Mouse (Mus musculus): Measurements from ENCODE around the gene Tfrc.

GRCm38 (mm10) chr16:32670354-32671124 lies 61.8 kb downstream of the Tfrc start:
- TF ChIP-seq CTCF (conservative IDR thresholded peaks at IDR 0.05 in 1 of 2, IDR thresholded peaks at IDR 0.05 in 1 of 2; ENCODE audit: low read depth in 2 of 2, low read length in 2 of 2) (no peak), PAX5 (IDR thresholded peaks at IDR 0.05; ENCODE audit: low read length) (no peak), SIN3A (IDR thresholded peaks at IDR 0.05; ENCODE audit: low read length) (no peak)
